Mouse (Mus musculus) hindbrain, postnatal 0 days (tissue): ENCODE measurements at regions not wholly inside any gene's neighbourhood (a gene's known extent, or its start where the extent isn't known, plus 50 kb on each side); places are given as distances from the start of the nearest gene placed in this dataset.

ENCODE experiments used
- ATAC-seq: fragments of 200-750 bp; cut with Nextera tagmentation; 2 replicates; pipeline ENCODE4 v1.8.0; 2017; ENCODE audit warnings: mild to moderate bottlenecking, moderate TSS enrichment, moderate library complexity
- DNase-seq: peaks from one replicate; pipeline ENCODE4 v3.0.0-alpha.2; 2015; ENCODE audit warnings: low spot score
- H3K27ac ChIP-seq: fragments of 300-500 bp; sonication (generic); 2 replicates; pipeline ENCODE4 v1.5.1; 2014; ENCODE audit warnings: mild to moderate bottlenecking
- H3K27me3 ChIP-seq: fragments of 300-500 bp; sonication (generic); 2 replicates; pipeline ENCODE4 v1.6.1; 2014; ENCODE audit warnings: low read length, mixed read lengths; ENCODE audit not compliant: insufficient read depth
- H3K36me3 ChIP-seq: fragments of 300-500 bp; sonication (generic); 2 replicates; pipeline ENCODE4 v1.6.1; 2014; ENCODE audit warnings: low read length, mixed read lengths; ENCODE audit not compliant: insufficient read depth
- H3K4me1 ChIP-seq: fragments of 300-500 bp; sonication (generic); 2 replicates; pipeline ENCODE4 v1.6.1; 2014; ENCODE audit warnings: antibody characterized with exemption, low read length, mixed read lengths; ENCODE audit not compliant: insufficient read depth
- H3K4me2 ChIP-seq: fragments of 300-500 bp; sonication (generic); 2 replicates; pipeline ENCODE4 v1.6.1; 2014; ENCODE audit warnings: low read depth, mild to moderate bottlenecking, low read length, moderate library complexity, mixed read lengths
- H3K4me3 ChIP-seq: fragments of 300-500 bp; sonication (generic); 2 replicates; pipeline ENCODE4 v1.5.1; 2014; ENCODE audit warnings: low read length
- H3K9ac ChIP-seq: fragments of 300-500 bp; sonication (generic); replicated peaks from 2 replicates; pipeline ENCODE4 v1.6.1; 2014; ENCODE audit warnings: mild to moderate bottlenecking, low read length, moderate library complexity, mixed read lengths
- H3K9me3 ChIP-seq: fragments of 300-500 bp; sonication (generic); 2 replicates; pipeline ENCODE4 v1.6.1; 2016; ENCODE audit warnings: low read length, mixed read lengths
- CTCF ChIP-seq: IDR thresholded peaks from 2 replicates; pipeline ENCODE4 v1.5.1; 2016; ENCODE audit warnings: antibody characterized with exemption, control low read depth, low read depth
- WGBS: fragments of 180-500 bp; shearing (Covaris S2); extraction: QIAGEN DNeasy Blood & Tissue Kit; methylation state at CpG from one replicate; pipeline ENCODE4 v1.1.7; 2014; 5-methylcytosine and 5-hydroxymethylcytosine counted together

DNA sequence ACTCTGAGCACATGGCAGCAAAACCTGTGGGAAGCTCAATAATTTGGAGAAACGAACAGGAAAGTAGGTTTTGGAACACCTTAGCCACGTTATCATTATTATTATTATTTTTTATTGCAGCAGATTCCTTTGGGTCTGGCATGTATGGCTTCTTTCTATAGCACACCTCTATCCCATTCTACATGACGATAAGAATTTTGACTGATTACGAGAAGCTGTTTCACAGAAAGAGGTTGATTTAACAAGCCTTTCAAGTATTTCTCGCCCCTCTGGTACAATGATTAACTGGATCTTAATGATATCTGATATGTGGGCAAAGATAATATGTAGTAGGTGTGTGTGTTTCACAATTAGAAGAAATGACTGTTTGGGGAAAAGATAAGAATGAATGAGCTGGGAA lies 191.6 kb downstream of the Wdr20rt start:
- H3K9me3 ChIP-seq, result no peaks in the 10 kb centered on the region
- H3K27me3 ChIP-seq, result no peaks in the 10 kb centered on the region
- 84% methylated on average over 5 of the region's 5 CpGs for WGBS
- H3K4me1 ChIP-seq, result no peaks in the 10 kb centered on the region
- H3K27ac ChIP-seq, result no peak overlapping the region
- H3K36me3 ChIP-seq, result no peaks in the 10 kb centered on the region
- H3K9ac ChIP-seq, result no peak overlapping the region
- ATAC-seq (no peak), DNase-seq (no peak)
- TF ChIP-seq CTCF, result no peak
- no peak overlapping the region for H3K4me2 ChIP-seq
- no peak overlapping the region for H3K4me3 ChIP-seq

DNA sequence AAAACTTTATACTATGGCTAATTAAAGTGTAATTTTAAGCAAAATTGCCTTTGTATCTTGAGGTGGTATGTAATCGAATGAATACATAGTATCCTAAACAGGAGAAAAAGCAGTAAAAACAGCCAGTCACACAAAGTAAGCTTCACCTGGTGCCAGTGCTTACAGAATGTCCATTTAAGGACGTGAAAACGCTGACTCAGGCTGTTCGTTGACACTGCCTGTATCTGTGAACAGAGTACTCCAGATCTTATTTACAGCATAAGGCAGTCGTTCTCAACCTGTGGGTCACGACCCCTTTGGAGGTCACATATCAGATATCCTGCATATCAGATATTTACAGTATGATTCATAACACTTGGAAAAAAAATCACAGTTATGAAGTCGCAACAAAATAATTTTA lies 194.8 kb downstream of the Wdr20rt start:
- WGBS, result 82% methylated on average over 7 of the region's 7 CpGs
- DNase-seq (no peak), ATAC-seq (no peak)
- Histone ChIP-seq H3K9ac (no peak overlapping the region), H3K4me2 (no peak overlapping the region), H3K9me3 (no peaks in the 10 kb centered on the region), H3K27ac (no peak overlapping the region), H3K4me1 (no peaks in the 10 kb centered on the region), H3K4me3 (no peak overlapping the region), H3K27me3 (no peaks in the 10 kb centered on the region), H3K36me3 (no peaks in the 10 kb centered on the region)
- no peak for TF ChIP-seq CTCF

DNA sequence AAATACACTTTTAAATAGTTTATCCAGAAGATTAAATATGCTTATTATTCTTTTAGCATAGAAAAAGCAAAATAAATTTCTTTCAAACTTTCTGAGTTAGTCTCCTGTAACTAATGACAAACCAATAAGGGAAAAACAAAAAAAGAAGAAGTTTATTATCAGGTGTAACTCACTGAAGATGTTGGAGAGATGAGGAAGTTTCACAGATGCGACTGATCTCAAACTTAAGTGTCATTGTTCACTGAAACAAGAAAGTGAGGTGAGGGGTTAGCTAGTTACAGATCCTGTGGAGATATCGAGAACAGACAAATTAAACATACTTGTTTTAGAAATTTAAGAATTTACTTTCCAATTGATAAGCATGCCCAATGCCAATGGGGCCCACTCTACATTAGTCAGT lies 199.2 kb downstream of the Wdr20rt start:
- no peak for TF ChIP-seq CTCF
- H3K36me3 ChIP-seq, result no peaks in the 10 kb centered on the region
- ATAC-seq (no peak), DNase-seq (no peak)
- H3K4me3 ChIP-seq, result no peak overlapping the region
- WGBS, result 97% methylated on average over 2 of the region's 2 CpGs
- H3K9ac ChIP-seq, result no peak overlapping the region
- H3K9me3 ChIP-seq, result no peaks in the 10 kb centered on the region
- no peak overlapping the region for H3K27ac ChIP-seq
- no peaks in the 10 kb centered on the region for H3K4me1 ChIP-seq
- no peaks in the 10 kb centered on the region for H3K27me3 ChIP-seq
- no peak overlapping the region for H3K4me2 ChIP-seq

DNA sequence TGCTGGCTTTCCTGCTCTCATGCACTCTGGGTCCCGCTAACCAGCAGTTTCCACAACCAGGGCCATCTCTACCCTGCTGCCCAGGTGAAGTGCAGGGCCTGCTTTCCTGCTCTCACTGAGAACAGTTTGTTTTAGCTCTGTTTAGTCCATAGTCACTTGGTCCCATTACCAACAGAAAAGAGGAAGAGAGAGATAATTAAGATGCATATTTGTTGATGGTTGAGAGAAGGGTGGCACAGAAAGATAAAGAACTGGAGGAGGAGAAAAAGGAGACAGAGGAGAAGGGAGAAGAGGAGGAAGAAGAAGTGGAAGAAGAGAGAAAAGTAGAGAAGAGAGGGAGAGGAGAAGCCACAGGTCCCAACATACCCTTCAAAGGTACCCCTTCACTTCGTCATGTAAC lies 200.1 kb downstream of the Wdr20rt start:
- no peaks in the 10 kb centered on the region for H3K27me3 ChIP-seq
- 100% methylated on average over 2 of the region's 2 CpGs for WGBS
- H3K36me3 ChIP-seq, result no peaks in the 10 kb centered on the region
- H3K9ac ChIP-seq, result no peak overlapping the region
- no peak for TF ChIP-seq CTCF
- H3K9me3 ChIP-seq, result no peaks in the 10 kb centered on the region
- H3K4me2 ChIP-seq, result no peak overlapping the region
- no peak for DNase-seq
- no peaks in the 10 kb centered on the region for H3K4me1 ChIP-seq
- H3K27ac ChIP-seq, result no peak overlapping the region
- H3K4me3 ChIP-seq, result no peak overlapping the region
- no peak for ATAC-seq

DNA sequence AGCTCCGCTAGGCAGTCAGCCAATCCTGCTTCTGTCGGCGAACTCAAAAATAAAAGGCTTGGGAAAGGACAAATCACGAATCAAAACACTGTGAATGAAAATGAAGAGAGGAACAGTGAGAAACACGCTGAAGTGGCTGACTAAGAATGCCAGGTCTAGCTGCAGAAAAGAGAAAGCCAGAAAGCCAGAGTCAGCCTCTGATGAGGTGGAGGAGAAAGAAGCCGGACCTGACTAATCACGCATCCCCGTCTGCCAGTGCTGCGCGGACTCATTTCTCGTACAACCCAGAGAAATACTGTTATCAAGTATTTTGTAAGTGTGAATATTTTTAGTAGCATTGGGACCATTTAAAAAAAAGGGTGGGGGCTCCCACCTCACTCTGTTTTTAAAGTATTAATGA lies 201.6 kb downstream of the Wdr20rt start:
- Histone ChIP-seq H3K9me3 (no peaks in the 10 kb centered on the region), H3K4me2 (no peak overlapping the region), H3K27ac (peak overlapping the region; percentile 67; the same call in 1 of the 2 replicates), H3K27me3 (no peaks in the 10 kb centered on the region), H3K36me3 (no peaks in the 10 kb centered on the region), H3K9ac (no peak overlapping the region), H3K4me3 (no peak overlapping the region), H3K4me1 (no peaks in the 10 kb centered on the region)
- ATAC-seq, result no peak
- no peak for TF ChIP-seq CTCF
- no peak for DNase-seq
- whole genome bisulfite sequencing, result 74% methylated on average over 11 of the region's 11 CpGs

DNA sequence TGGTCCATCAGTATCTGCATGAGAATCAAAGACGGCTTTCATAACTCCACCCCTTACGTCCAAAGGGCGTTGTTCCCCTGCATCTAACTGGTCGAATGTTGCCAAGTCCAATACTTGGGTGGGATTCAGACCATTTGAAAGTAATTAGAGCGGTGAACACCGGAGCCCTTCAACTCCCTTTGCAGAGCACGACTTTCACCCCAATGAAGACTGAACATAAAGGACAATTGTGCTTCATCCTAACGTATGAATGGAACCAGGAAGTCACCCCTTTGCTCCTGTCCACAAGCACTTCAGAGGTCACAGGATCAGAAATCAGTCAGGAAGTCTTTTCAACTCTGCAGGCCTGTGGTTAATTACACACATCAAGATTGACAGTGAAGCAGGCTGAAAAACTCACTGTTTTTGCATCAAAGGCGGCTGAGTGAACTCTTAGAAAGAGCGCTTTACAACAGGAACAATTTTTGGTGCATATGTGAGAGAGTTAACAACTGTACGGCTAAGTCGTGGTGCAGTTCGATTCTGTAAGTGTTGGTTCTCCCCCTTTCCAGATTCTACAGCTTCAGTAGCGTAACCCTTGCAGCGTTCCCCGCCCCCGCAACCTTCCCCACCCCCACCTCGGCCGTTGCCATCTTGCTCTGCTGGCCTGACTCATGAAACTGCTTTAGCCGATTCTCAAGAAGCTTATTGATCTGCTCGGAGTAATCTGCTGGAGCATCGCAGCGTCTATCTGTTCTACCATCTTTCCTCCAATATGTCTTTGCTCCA lies 203.1 kb downstream of the Wdr20rt start:
- peak; percentile 21 for DNase-seq
- TF ChIP-seq CTCF, result no peak
- ATAC-seq, result peak; percentile 63
- H3K36me3 ChIP-seq, result no peaks in the 10 kb centered on the region
- H3K4me3 ChIP-seq, result no peak overlapping the region
- peak overlapping the region; percentile 42; the same call in 1 of the 2 replicates for H3K27ac ChIP-seq
- peak overlapping the region; percentile 37 for H3K4me2 ChIP-seq
- 45% methylated on average over 23 of the region's 23 CpGs for WGBS
- H3K9ac ChIP-seq, result no peak overlapping the region
- no peaks in the 10 kb centered on the region for H3K9me3 ChIP-seq
- no peaks in the 10 kb centered on the region for H3K4me1 ChIP-seq
- H3K27me3 ChIP-seq, result no peaks in the 10 kb centered on the region

DNA sequence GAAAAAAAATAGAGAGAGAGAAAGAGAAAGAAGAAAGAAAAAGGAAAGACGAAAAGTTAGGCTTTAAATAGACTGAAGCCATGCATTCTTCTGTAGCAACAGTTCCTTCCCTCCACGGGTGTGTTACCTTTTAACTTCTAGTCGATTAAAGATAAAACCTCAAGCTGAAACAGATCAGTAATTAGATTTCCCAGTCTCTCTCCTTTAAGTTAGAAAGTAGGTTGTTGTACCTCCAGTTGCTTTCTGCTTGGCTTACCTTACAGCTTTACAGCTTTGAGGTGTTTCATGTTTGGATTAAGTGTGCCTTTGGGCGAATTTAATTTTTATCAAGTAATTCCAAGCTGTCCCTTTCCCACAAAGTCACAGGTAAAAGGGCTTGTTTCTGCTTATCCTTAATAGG lies 225.5 kb downstream of the Wdr20rt start:
- no peak overlapping the region for H3K4me3 ChIP-seq
- 84% methylated on average over 4 of the region's 4 CpGs for WGBS
- no peak for TF ChIP-seq CTCF
- ATAC-seq (no peak), DNase-seq (no peak)
- no peaks in the 10 kb centered on the region for H3K9me3 ChIP-seq
- H3K4me1 ChIP-seq, result no peaks in the 10 kb centered on the region
- H3K27me3 ChIP-seq, result no peaks in the 10 kb centered on the region
- H3K9ac ChIP-seq, result no peak overlapping the region
- no peak overlapping the region for H3K27ac ChIP-seq
- no peaks in the 10 kb centered on the region for H3K36me3 ChIP-seq
- H3K4me2 ChIP-seq, result no peak overlapping the region
